Mouse (Mus musculus) myocyte (in vitro differentiated cells): Measurements from ENCODE around the gene Th.

Source experiments
- POLR2A ChIP-seq: IDR thresholded peaks from one replicate; pipeline ENCODE4 v1.6.1; 2011; ENCODE audit warnings: low read depth, mild to moderate bottlenecking, control low read depth, moderate library complexity; ENCODE audit not compliant: insufficient read length
- USF1 ChIP-seq: IDR thresholded peaks from one replicate; pipeline ENCODE4 v1.6.1; 2011; ENCODE audit warnings: low read depth, mild to moderate bottlenecking, control low read depth, moderate library complexity

DNA sequence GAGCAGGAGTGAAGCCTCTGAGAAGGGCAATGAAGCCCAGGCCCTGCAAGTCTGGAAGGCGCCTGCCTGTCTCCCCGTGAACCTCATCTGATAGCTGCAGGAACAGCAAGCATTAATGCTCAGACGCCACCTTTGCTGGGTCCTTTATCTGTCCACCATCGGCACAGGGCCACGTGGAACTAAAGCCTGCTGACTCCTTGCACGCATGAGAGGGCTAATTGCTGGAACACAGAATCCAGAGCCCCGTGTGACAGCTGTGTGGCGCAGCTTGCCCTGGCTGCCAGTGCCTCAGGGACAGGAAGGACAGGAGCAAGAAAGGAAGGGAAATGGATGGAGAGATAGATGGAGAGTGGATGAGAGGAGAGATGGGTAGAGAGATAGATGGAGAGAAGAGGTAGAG is 14.8 kb downstream of the Th start:
- TF ChIP-seq POLR2A = no peak
- TF ChIP-seq USF1 = no peak
